Mouse (Mus musculus) cerebellum, postnatal 10 days (tissue): ENCODE results near the gene Chst2.

Experiments
- DNase-seq, 2 experiments: peaks; one replicate each; pipeline ENCODE4 v3.0.0; 2021; ENCODE audit warnings: mixed read lengths in 2 of 2

Gene Chst2

GRCm38 (mm10) chr9:95406571-95407561 lies at the start of gene Chst2:
Gene Chst2 (minus strand): TSS chr9:95406722.
- DNase-seq = peak; percentile 90 to 95

DNA sequence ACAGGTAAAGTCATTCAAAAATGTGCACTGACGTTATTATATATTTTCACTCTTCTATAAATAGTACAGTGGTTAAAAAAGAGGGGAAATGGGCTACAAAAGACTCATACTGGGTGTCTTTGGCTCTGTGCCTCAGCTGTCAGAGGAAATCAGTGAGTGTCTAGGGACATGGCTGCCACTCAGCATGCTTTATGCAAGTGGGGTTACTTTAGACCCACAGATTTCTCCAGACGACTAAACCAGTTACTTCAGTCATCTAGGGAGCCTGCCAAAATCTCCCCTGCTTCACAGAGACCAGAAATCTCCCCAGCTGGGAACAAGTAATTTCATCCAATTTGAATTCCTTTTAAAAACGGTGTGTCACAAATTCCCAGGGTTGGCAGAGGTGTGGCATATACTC lies 45.4 kb upstream of the Chst2 start:
- peak; percentile 43 to 57 for DNase-seq

GRCm38 (mm10) chr9:95450586-95450985 lies 44.1 kb upstream of the Chst2 start:
- DNase-seq = no peak

- DNase-seq = peak; percentile 75 to 77
Observed at GRCm38 (mm10) chr9:95442321-95442731, 35.8 kb upstream of the Chst2 start.

GRCm38 (mm10) chr9:95437883-95438282 lies 31.4 kb upstream of the Chst2 start:
- DNase-seq = peak; percentile 49 to 66

- no peak for DNase-seq
Observed at GRCm38 (mm10) chr9:95436294-95436613, 29.7 kb upstream of the Chst2 start.

GRCm38 (mm10) chr9:95435506-95436293 lies 29.2 kb upstream of the Chst2 start:
- DNase-seq = no peak

DNA sequence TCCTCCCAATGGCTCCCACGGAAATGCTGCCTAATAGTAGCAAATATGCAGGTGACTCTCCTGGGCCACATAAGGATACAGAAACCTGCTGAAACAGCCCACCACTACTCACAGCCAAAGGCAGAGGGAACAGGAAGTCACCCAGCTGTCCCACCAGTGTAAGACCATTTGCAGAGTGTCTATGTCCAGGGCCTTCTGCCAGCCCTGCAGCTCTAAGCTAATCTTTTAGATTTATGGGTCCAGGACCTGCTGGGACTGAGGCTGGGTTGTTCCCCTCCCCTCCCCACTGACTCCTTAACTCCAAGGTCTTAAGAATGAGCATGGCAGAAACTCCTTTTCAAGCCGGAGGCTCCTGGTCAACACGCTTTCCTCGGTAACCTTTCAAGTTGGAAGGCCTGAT lies 21.8 kb upstream of the Chst2 start:
- DNase-seq = peak in 1 of 2 experiments; percentile 21

DNA sequence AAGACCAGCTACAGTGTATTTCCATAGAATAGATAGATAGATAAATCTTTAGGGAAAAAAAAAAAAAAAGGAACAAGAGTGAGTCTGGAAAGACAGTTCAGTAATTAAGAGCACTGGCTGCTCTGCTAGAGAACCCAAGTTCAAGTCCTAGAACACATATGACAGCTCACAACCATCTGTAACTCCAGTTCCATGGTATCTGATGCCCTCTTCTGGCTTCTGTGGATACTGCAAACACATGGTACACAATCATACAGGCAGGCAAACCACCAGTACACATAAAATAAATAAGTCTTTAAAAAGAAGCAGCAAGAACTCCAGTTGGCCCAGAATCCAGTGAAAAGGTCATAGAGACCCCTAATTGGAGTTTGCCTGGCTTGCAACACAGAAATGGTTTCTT lies 7.4 kb upstream of the Chst2 start:
- no peak for DNase-seq

GRCm38 (mm10) chr9:95412047-95412446 lies 5.5 kb upstream of the Chst2 start:
- no peak for DNase-seq

GRCm38 (mm10) chr9:95407586-95408220 lies 1.2 kb upstream of the Chst2 start:
- peak in 1 of 2 experiments; percentile 46 for DNase-seq

- peak in 1 of 2 experiments; percentile 51 for DNase-seq
Observed at GRCm38 (mm10) chr9:95405946-95406570, 464 bp downstream of the Chst2 start.

DNA sequence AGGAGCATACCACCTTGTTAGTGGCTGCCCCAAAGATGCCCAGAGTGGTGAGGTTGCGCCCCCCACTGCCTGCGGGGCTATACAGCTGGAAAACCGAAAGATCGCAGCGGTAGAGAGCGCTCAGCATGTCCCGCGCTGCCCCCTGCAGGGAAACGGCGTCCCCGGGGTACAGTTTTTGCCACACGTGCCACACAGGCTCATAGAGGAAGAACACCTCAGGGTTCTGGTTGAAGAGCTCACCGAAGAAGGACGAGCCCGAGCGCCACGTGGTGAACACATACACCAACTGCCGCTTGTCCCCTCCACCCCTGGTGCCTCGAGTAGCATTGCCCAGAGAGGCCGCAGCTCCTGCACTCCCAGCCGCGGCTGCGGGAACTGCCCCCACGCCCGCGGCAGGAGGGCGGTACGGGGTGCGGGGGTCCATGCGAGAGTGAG lies 994 bp downstream of the Chst2 start:
- DNase-seq = peak; percentile 80 to 86

GRCm38 (mm10) chr9:95404811-95405465 lies 1.6 kb downstream of the Chst2 start:
- DNase-seq = peak in 1 of 2 experiments; percentile 26

- no peak for DNase-seq
Observed at GRCm38 (mm10) chr9:95401686-95402085, 4.8 kb downstream of the Chst2 start.

DNA sequence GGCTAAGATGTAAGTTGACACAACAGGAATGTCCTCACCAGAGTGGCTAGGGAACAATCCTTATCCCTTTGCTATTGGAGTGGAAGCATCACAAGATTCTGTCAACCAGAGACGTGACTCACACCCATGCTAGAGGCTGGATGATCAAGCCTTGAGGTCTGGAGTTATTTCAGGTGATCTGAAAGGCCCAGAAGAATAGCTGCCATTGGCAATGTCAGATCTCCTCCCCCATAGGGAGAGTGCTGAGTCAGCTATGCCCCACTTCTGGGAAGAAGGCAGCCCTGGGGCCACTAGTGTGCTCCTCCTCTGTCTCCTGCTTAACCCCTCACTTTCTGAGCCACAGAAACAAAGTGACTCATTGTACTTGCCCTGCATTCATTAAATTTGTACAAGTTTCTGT lies 14.5 kb downstream of the Chst2 start:
- no peak for DNase-seq

DNA sequence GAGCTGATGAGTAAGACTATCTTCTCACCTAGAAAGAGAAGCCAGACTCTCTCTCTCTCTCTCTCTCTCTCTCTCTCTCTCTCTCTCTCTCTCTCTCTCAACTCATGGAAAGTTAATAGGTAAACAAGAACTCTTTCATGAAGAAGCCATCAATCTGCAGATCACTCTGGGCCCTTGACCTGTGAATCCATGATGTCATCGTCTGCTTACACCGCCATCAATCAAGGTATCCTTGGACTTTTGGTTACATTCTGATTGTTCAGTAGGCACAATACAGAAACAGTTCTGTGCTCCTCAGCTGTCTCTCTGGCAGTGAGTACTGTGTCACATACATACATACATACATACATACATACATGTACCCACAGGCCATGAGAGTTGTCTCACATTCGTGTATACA lies 16.6 kb downstream of the Chst2 start:
- no peak for DNase-seq

DNA sequence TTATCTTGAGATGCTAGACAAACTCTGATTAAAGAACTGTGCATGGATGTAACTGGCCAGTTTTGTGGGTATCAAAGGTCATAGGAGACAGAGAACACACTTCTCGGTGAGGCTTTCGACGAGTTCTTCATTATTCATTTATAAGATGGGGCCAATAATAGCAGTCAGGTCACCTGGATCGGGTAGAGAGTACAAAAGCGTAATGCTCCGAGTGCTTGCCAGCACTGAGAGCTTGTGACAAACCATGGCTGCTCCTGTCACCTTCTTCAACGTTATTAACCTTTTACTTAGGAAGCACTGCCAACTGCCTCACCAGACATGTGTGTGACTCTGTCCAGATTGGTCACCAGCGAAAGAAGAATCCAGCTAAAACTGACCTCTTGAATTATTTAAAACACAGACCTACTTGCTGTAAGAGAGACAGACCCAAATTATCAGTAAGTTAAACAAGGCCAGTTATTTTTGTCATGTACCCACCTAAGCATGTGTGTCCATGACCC lies 18.6 kb downstream of the Chst2 start:
- no peak for DNase-seq

GRCm38 (mm10) chr9:95375966-95376365 lies 30.6 kb downstream of the Chst2 start:
- DNase-seq = peak; percentile 65 to 68

GRCm38 (mm10) chr9:95375336-95375735 lies 31.2 kb downstream of the Chst2 start:
- DNase-seq = peak; percentile 23 to 42

GRCm38 (mm10) chr9:95373741-95374140 lies 32.8 kb downstream of the Chst2 start:
- DNase-seq = no peak

- DNase-seq = no peak
Observed at GRCm38 (mm10) chr9:95365882-95366281, 40.6 kb downstream of the Chst2 start.
